Mouse (Mus musculus) megakaryocyte, embryonic 14.5 days (primary cell): ENCODE measurements around the gene Unc5c.

Source experiments
- FLI1 ChIP-seq: IDR thresholded peaks from 2 replicates; pipeline ENCODE4 v1.6.1; 2012; ENCODE audit warnings: low read length, inconsistent platforms, mixed read lengths
- GATA1 ChIP-seq: IDR thresholded peaks from 3 replicates; pipeline ENCODE4 v1.6.1; 2012; ENCODE audit warnings: mixed read lengths, low read length, inconsistent platforms, borderline replicate concordance

GRCm38 (mm10) chr3:141733844-141734243 is 268.8 kb downstream of the Unc5c start:
- TF ChIP-seq GATA1 = no peak
- TF ChIP-seq FLI1 = no peak
